Mouse (Mus musculus) heart, adult 2 months (tissue): ENCODE data around the gene Dnajb3. TPM values are rescaled to one million over a fixed set of nuclear protein-coding genes. Genes with fewer than 3 reads are reported as not detected.
"Not testable (repeated sequence)": the region's sequence is repeated elsewhere in the genome, so short reads cannot be mapped to it uniquely, and the experiment has no call there.

Source experiments
- DNase-seq, 2 experiments: peaks; one replicate each; pipeline ENCODE4 v3.0.0; 2021
- H3K27ac ChIP-seq: fragments of 200-600 bp; 2 replicates; pipeline ENCODE4 v1.8.1; 2022
- H3K27me3 ChIP-seq: fragments of 200-500 bp; 2 replicates; pipeline ENCODE4 v1.6.1; 2012; ENCODE audit warnings: mild to moderate bottlenecking, low read length, inconsistent platforms, mixed read lengths; ENCODE audit not compliant: control insufficient read depth, insufficient read depth
- H3K36me3 ChIP-seq: fragments of 200-500 bp; 2 replicates; pipeline ENCODE4 v1.6.1; 2012; ENCODE audit warnings: low read length, inconsistent platforms; ENCODE audit not compliant: control insufficient read depth, insufficient read depth
- H3K4me1 ChIP-seq: fragments of 200-500 bp; 2 replicates; pipeline ENCODE4 v1.6.1; 2011; ENCODE audit warnings: low read length; ENCODE audit not compliant: control insufficient read depth, insufficient read depth
- H3K4me3 ChIP-seq: fragments of 200-600 bp; 2 replicates; pipeline ENCODE4 v1.8.1; 2022
- H3K79me2 ChIP-seq: fragments of 200-500 bp; replicated peaks from 2 replicates; pipeline ENCODE4 v1.6.1; 2012; ENCODE audit warnings: mild to moderate bottlenecking, inconsistent platforms, low read length, moderate library complexity, mixed read lengths; ENCODE audit not compliant: control insufficient read depth, insufficient read depth
- H3K9ac ChIP-seq: fragments of 200-500 bp; 2 replicates; pipeline ENCODE4 v1.6.1; 2012; ENCODE audit warnings: low read depth, mild to moderate bottlenecking, control low read depth, inconsistent platforms, low read length, mixed read lengths
- CTCF ChIP-seq: fragments of 200-600 bp; IDR thresholded peaks from 2 replicates; pipeline ENCODE4 v1.8.1; 2022; ENCODE audit warnings: antibody characterized with exemption, mild to moderate bottlenecking, moderate library complexity
- EP300 ChIP-seq: fragments of 200-500 bp; IDR thresholded peaks from 2 replicates; pipeline ENCODE4 v1.6.1; 2011; ENCODE audit warnings: low read depth, low read length, control low read depth; ENCODE audit not compliant: insufficient read depth
- POLR2A ChIP-seq: fragments of 200-500 bp; IDR thresholded peaks from 2 replicates; pipeline ENCODE4 v1.6.1; 2011; ENCODE audit warnings: mild to moderate bottlenecking, low read depth, low read length, control low read depth; ENCODE audit not compliant: insufficient read depth
- whole genome bisulfite sequencing: fragments of 180-500 bp; shearing (Covaris S2); methylation state at CpG from one replicate; pipeline ENCODE4 v1.1.7; 2018; 5-methylcytosine and 5-hydroxymethylcytosine counted together
- intact Hi-C: fragments of 180-260 bp; cut with DNase I; formaldehyde crosslinking; loops from one replicate; pipeline ENCODE4 v1.15.1; 2025
- polyA plus RNA-seq: library from polyadenylated mRNA; depleted of rRNA; stranded (reverse); fragments of >200 nt; gene quantifications from 2 replicates; pipeline ENCODE4 v1.2.3, GENCODE M21; 2012
- total RNA-seq, 2 experiments: library from RNA; stranded (reverse); gene quantifications; 2 replicates each; pipeline ENCODE4 v1.2.3; 2021

The Dnajb3 gene
- total and polyA plus RNA-seq, 3 experiments = 0.23 to 0.66 TPM; not detected in 1

DNA sequence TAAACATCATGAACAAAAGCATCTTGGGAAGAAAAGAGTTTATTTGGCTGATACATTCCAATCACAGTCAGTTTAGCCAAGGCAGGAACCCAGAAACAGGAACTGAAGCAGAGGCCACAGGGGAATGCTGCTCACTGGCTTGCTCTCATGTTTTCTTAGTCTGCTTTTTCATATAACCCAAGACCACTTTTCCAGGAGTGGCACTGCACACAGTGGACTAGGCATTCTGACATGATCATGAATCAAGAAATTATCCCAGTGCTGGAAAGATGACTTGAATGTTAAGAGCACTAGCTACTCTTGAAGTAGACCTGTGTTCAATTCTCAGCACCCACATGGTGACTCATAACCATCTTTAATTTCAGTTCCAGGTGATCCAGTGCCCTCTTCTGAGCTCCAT, 20.2 kb upstream of the Dnajb3 start:
- intact Hi-C loops = no loop called here
- DNase-seq = peak in 1 of 2 experiments; percentile 3
- Histone ChIP-seq H3K27me3 (no peaks in the 10 kb centered on the region), H3K9ac (no peak overlapping the region), H3K36me3 (no peaks in the 10 kb centered on the region), H3K27ac (no peak overlapping the region), H3K79me2 (no peaks in the 10 kb centered on the region), H3K4me3 (no peak overlapping the region), H3K4me1 (no peaks in the 10 kb centered on the region)
- TF ChIP-seq POLR2A (no peak), CTCF (no peak), EP300 (no peak)

DNA sequence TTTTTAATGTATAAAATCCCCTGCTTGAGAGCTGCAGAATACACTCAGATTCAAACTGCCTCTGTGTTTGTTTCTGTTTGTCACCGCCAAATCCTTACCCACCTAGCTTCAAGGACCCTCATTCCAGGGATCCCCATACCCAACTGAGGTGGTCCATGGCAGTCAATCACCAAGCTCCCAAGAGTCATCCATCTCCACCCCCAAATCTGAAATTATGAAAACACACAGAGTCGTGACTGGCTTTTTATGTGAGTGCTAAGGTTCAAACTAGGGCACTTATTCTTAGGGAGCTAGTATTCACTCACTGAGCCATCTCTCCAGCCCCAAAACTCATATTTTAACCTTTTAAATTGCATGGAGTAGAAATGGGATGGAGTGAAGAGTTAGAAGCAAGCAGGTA, 19.7 kb upstream of the Dnajb3 start:
- WGBS = 24% methylated on average over 2 of the region's 2 CpGs
- H3K9ac ChIP-seq, H3K4me1 ChIP-seq, DNase-seq, H3K27me3 ChIP-seq, H3K27ac ChIP-seq, intact Hi-C loops, H3K79me2 ChIP-seq, H3K4me3 ChIP-seq, H3K36me3 ChIP-seq: not testable (repeated sequence)

DNA sequence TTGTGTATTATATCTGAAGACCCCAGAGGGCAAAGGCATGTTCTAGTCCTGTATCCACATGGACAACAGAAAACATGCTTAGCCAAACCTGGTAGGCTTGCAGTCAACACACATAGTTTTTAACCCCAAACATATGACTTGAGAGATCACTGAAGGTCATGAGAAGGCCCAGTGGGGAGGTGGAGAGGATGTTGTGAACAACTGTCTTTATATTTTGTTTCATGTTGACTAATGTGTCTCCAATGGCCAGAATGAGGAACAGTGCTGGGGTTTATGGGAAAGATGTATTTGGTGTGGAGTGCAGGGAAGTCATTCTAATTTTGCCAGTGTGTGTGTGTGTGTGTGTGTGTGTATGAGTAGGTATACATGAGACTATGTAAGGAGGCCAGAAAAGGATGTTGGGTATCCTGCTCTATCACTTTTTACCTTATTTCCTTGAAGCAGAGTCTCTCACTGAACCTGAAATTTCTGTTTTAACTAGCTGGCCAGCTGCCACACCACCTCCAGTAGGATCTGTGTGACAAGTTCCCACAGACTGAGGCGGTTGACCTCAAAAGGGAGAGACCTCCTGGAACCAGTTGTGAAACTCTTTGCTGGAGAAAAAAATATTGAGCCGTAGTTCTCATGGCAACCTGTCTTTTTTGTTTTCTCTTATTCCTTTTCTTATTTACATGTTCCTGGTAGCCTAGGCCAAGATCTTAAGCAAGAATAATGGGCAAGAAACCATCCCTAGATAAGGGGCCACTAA, 18.6 kb upstream of the Dnajb3 start:
- intact Hi-C loops = no loop called here
- peak; percentile 24 to 34 for DNase-seq
- no peak for TF ChIP-seq EP300
- Histone ChIP-seq H3K27me3 (no peaks in the 10 kb centered on the region), H3K79me2 (no peaks in the 10 kb centered on the region), H3K9ac (no peak overlapping the region), H3K36me3 (no peaks in the 10 kb centered on the region), H3K4me3 (no peak overlapping the region), H3K27ac (no peak overlapping the region), H3K4me1 (no peaks in the 10 kb centered on the region)
- 56% methylated on average over 2 of the region's 2 CpGs for WGBS

DNA sequence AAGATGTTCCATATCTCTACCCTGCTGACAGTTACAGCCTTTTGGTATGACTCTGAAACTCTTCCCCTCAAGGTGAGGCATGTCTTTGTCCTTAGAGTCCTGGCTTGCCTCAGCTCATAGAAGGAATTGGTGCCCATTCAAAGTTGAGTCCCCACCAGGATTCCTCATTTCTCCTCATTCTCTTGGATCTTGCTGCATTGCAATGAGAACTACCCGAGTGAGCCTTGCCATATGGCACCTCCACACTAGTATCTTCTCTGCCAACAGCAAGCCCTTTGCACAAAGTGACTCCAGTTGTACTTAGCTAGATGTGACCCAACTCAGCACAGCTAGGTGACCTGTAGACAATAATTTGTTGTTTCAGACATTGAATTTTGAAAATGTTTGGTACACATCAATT, 18.0 kb upstream of the Dnajb3 start:
- H3K27ac ChIP-seq = no peak overlapping the region
- H3K27me3 ChIP-seq = no peaks in the 10 kb centered on the region
- no peak overlapping the region for H3K4me3 ChIP-seq
- no peak overlapping the region for H3K9ac ChIP-seq
- H3K36me3 ChIP-seq = no peaks in the 10 kb centered on the region
- intact Hi-C loops = no loop called here
- H3K4me1 ChIP-seq = no peaks in the 10 kb centered on the region
- peak; percentile 25 to 27 for DNase-seq
- WGBS = 24% methylated on average over 1 of the region's 1 CpGs
- TF ChIP-seq EP300 (no peak), POLR2A (no peak), CTCF (no peak)
- H3K79me2 ChIP-seq = no peaks in the 10 kb centered on the region

DNA sequence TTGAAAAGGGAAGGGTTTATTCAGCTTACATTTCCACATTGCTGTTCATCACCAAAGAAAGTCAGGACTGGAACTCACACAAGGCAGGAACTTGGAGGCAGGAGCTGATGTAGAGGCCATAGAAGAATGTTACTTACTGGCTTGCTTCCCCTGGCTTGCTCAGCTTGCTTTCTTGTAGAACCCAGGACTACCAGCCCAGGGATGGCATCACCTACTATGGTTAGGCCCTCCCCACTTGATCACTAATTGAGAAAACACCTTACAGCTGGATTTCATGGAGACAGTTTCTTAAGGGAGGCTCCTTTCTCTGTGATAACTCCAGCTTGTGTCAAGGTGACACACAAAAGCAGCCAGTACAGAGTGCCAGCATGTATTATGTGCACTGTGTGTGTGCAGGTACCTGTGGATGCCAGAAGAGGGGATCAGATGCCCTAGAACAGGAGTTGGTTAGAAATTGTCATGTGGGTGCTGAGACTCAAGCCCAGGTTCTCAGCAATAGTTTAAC, 17.5 kb upstream of the Dnajb3 start:
- H3K27me3 ChIP-seq, H3K36me3 ChIP-seq, H3K79me2 ChIP-seq, H3K4me1 ChIP-seq, DNase-seq, H3K9ac ChIP-seq, H3K27ac ChIP-seq, intact Hi-C loops, H3K4me3 ChIP-seq: not testable (repeated sequence)

DNA sequence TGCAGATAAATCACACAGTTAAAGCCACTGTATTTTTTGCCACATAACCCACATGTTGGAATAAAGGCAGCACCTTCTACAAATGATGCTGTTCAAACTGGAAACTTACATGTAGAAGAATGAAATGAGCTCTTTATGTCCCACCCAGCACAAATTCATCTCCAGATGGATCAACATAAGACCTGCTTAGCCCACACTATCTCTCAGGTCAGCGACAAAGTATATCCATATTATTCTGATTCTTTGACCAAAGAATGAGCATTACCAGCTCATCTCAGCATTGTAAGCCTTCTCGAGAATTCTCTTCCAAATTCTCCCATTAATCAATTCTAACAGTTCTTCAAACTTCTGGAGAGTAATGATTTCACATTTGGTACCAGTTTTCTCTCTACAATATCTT, 16.6 kb upstream of the Dnajb3 start:
- Histone ChIP-seq H3K4me1 (no peaks in the 10 kb centered on the region), H3K4me3 (no peak overlapping the region), H3K79me2 (no peaks in the 10 kb centered on the region), H3K27me3 (no peaks in the 10 kb centered on the region), H3K27ac (no peak overlapping the region), H3K36me3 (no peaks in the 10 kb centered on the region), H3K9ac (no peak overlapping the region)
- no peak for DNase-seq
- TF ChIP-seq CTCF (no peak), POLR2A (no peak), EP300 (no peak)
- 34% methylated on average over 2 of the region's 2 CpGs for WGBS
- intact Hi-C loops = no loop called here
